ENCODE assay signal across 16 mouse cellular contexts in the genomic region with DNA sequence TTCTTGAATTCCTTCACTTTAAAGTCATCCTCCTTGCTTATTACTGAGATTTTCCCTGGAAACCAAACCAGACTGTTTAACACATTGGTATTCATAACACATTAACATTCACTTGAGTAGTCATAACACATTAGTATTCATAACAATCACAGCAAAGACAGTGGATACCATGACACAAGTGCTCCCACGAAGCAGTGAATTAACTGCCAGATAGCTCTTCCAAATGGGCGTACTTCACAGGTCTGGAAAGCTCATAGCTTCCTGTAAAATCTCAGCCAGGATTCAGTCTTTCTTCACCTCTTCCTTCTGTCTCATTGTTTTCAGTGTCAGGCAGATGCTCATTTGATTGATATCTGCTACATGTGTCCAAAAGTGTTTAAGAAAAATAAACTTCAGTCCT.
"Had no signal": no experiment of that assay in that cellular context is flagged by ENCODE, and none has a peak within 500 bp of the region (broad histone marks: within the 10 kb centered on the region; RNA-seq: fewer than 3 reads in every experiment).

No protein-coding gene starts in this region.

- H3K4me3 ChIP-seq: left cerebral cortex, adult 2 months; limb, embryonic 10.5 days; liver, embryonic 15.5 days; midbrain, embryonic 13.5 days; neural tube, embryonic 12.5 days; stomach, embryonic 15.5 days had no signal

- ATAC-seq: lung, postnatal 0 days; midbrain, embryonic 13.5 days had no signal

- DNase-seq: kidney, postnatal 25 days; lung, adult 2 months; lung, postnatal 36 days; retina, postnatal 1 day; right cerebral cortex, postnatal 4 days; spleen, adult 18-20 months; thymus, adult 2 months; thymus, postnatal 25 days had no signal

- H3K4me1 ChIP-seq: limb, embryonic 10.5 days; liver, embryonic 15.5 days; midbrain, embryonic 13.5 days; neural tube, embryonic 12.5 days; stomach, embryonic 15.5 days had no signal

- H3K27me3 ChIP-seq: liver, embryonic 15.5 days; midbrain, embryonic 13.5 days; neural tube, embryonic 12.5 days; stomach, embryonic 15.5 days had no signal

- H3K9me3 ChIP-seq: limb, embryonic 10.5 days; liver, embryonic 15.5 days; midbrain, embryonic 13.5 days; neural tube, embryonic 12.5 days; stomach, embryonic 15.5 days had no signal

- H3K4me2 ChIP-seq: liver, embryonic 11.5 days; liver, embryonic 15.5 days; midbrain, embryonic 13.5 days; neural tube, embryonic 12.5 days; stomach, embryonic 15.5 days had no signal

- H3K27ac ChIP-seq: left cerebral cortex, adult 2 months; limb, embryonic 10.5 days; liver, embryonic 15.5 days; midbrain, embryonic 13.5 days; neural tube, embryonic 12.5 days; stomach, embryonic 15.5 days had no signal

- H3K9ac ChIP-seq: liver, embryonic 15.5 days; midbrain, embryonic 13.5 days; neural tube, embryonic 12.5 days; stomach, embryonic 15.5 days had no signal

- H3K36me3 ChIP-seq: limb, embryonic 10.5 days; liver, embryonic 15.5 days; midbrain, embryonic 13.5 days; neural tube, embryonic 12.5 days; stomach, embryonic 15.5 days had no signal
